Mouse (Mus musculus): ENCODE results near the gene Parp11. TPM values are rescaled to one million over a fixed set of nuclear protein-coding genes. Genes with fewer than 3 reads are reported as not detected.

Parp11 gene
- total and polyA plus RNA-seq, 3 experiments, result 5.3 to 8.2 (median 7.0) TPM

DNA sequence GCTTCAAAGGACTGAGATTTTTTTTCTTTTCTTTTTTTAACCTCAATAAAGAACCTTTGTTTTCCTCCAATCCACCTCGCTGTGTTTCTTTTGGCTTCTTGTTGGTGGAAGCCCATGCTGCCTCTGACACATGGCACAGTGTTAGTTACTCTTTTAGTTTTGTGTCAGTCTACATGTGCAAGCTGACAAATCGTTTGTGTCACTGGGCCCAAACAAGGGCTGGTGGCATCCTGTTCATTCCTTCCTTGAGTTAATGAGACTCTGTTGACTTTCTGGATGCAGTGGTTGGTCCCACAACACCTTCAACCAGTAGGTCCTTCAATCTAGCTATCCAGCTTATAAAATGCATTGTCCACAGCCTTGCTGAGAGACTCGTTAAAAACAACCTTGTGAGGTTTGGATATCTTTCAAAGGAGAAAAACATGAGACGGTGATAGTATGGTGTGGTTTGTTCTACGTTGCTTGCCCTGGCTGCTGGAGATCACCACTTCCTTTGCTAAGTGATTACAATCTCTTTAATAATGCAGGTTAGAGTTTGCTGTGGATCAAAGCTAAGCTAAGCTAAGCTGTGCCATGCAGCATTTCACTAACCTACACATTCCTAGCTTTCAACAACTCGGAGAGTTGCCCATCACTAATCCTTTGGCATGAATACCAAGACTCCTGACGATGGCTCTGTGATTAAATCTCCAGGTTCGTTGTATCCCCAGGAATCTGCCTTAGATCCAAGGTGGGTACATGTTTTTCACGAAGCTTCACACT, 12.6 kb upstream of the Parp11 start:
- WGBS, result 62% methylated on average over 9 of the region's 9 CpGs
- intact Hi-C loops (cut with DNase I), result no loop called here
- Histone ChIP-seq H3K4me3 (no peak overlapping the region), H3K27ac (no peak overlapping the region), H3K79me2 (replicated peaks; ENCODE audit: control insufficient read depth, insufficient read depth, low read length) (no peaks in the 10 kb centered on the region), H3K9ac (ENCODE audit: low read depth, low read length) (no peak overlapping the region), H3K36me3 (ENCODE audit: control insufficient read depth, insufficient read depth, low read length) (no peaks in the 10 kb centered on the region), H3K4me1 (ENCODE audit: control insufficient read depth, insufficient read depth, low read length) (no peaks in the 10 kb centered on the region), H3K27me3 (ENCODE audit: control insufficient read depth, insufficient read depth, low read length) (no peaks in the 10 kb centered on the region)
- no peak for DNase-seq
- TF ChIP-seq POLR2A (IDR thresholded peaks at IDR 0.05; ENCODE audit: insufficient read depth, low read depth, low read length) (no peak), CTCF (IDR thresholded peaks at IDR 0.05) (no peak), EP300 (IDR thresholded peaks at IDR 0.05; ENCODE audit: insufficient read depth, low read depth, low read length) (no peak)

DNA sequence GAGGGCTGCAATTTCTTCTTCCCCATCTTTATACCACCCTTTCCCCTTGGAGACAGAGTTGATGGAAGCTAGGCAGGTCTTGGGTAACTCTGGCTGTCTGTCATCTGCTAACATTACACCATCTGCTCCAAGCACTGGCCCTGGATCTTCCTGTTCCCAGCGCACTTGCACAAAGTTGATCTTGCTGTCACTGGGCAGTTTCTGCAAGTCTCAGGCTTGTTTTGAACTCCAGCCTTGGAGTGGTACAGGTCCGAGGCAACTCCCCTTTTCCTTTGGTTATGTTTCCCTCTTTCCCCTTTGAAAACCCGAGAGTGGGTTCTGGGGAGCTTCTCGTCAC, 12.0 kb upstream of the Parp11 start:
- 72% methylated on average over 4 of the region's 4 CpGs for WGBS
- Histone ChIP-seq H3K4me1 (ENCODE audit: control insufficient read depth, insufficient read depth, low read length) (no peaks in the 10 kb centered on the region), H3K27me3 (ENCODE audit: control insufficient read depth, insufficient read depth, low read length) (no peaks in the 10 kb centered on the region), H3K36me3 (ENCODE audit: control insufficient read depth, insufficient read depth, low read length) (no peaks in the 10 kb centered on the region), H3K9ac (ENCODE audit: low read depth, low read length) (no peak overlapping the region), H3K79me2 (replicated peaks; ENCODE audit: control insufficient read depth, insufficient read depth, low read length) (no peaks in the 10 kb centered on the region), H3K27ac (no peak overlapping the region), H3K4me3 (no peak overlapping the region)
- no peak for TF ChIP-seq CTCF (IDR thresholded peaks at IDR 0.05)
- no peak for TF ChIP-seq POLR2A (IDR thresholded peaks at IDR 0.05; ENCODE audit: insufficient read depth, low read depth, low read length)
- no peak for TF ChIP-seq EP300 (IDR thresholded peaks at IDR 0.05; ENCODE audit: insufficient read depth, low read depth, low read length)
- no peak for DNase-seq
- intact Hi-C loops (cut with DNase I), result no loop called here

DNA sequence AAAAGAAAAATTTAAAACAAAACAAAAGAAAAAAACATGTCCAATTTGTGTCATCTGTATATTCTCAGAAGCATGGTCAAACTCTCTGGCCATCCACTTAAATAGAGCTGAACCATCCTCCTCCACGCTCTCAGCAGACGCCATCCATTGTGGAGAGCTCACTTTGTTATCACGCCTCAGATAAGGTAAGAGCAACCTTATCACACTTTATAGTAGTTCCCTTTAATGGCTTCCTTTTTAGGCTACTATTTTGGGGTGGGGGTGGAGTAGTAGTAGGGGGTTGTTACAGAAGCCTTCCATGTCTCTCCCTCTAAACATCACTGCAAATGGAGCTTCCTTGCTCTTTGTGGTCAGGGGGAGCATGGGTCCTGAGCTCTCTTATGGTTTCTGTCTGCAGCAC, 7.6 kb upstream of the Parp11 start:
- Histone ChIP-seq H3K36me3 (ENCODE audit: control insufficient read depth, insufficient read depth, low read length) (no peaks in the 10 kb centered on the region), H3K79me2 (replicated peaks; ENCODE audit: control insufficient read depth, insufficient read depth, low read length) (no peaks in the 10 kb centered on the region), H3K9ac (ENCODE audit: low read depth, low read length) (no peak overlapping the region), H3K4me3 (no peak overlapping the region), H3K27ac (no peak overlapping the region), H3K4me1 (ENCODE audit: control insufficient read depth, insufficient read depth, low read length) (no peaks in the 10 kb centered on the region), H3K27me3 (ENCODE audit: control insufficient read depth, insufficient read depth, low read length) (no peaks in the 10 kb centered on the region)
- no peak for TF ChIP-seq POLR2A (IDR thresholded peaks at IDR 0.05; ENCODE audit: insufficient read depth, low read depth, low read length)
- TF ChIP-seq CTCF (IDR thresholded peaks at IDR 0.05), result no peak
- no peak for TF ChIP-seq EP300 (IDR thresholded peaks at IDR 0.05; ENCODE audit: insufficient read depth, low read depth, low read length)
- DNase-seq, result no peak
- intact Hi-C loops (cut with DNase I), result no loop called here
- WGBS, result 31% methylated on average over 3 of the region's 3 CpGs

DNA sequence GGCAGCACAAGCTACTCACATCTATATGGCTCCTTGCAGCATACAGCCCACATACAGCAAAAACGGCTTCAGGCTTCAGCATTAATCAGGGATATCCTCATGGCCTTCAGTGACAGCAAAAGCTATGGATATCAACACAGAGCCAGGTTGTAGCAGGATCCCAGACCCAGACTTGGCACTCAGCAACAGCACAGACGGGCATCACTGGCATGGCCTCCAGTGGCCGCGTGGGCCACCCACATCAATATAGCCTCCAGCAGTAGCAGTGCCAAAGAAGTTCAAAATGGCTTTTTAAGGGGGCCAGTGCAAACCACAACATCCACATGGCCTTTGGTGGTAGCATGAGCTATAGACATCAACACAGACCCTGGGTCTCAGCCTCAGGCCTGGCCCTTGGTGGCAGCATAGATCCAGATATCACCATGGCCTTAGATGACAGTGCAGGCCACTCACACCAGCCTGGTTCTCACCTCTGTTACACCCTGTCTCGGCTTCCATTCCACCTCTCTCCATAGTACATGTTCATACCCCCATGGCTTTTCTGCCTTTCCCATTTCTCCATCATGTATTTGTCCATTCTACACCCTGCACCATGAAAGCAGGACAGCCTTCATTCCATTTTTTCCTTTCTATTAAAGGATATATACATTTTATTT, 7.0 kb upstream of the Parp11 start:
- intact Hi-C loops (cut with DNase I), result no loop called here
- Histone ChIP-seq H3K79me2 (replicated peaks; ENCODE audit: control insufficient read depth, insufficient read depth, low read length) (no peaks in the 10 kb centered on the region), H3K9ac (ENCODE audit: low read depth, low read length) (no peak overlapping the region), H3K4me3 (no peak overlapping the region), H3K27me3 (ENCODE audit: control insufficient read depth, insufficient read depth, low read length) (no peaks in the 10 kb centered on the region), H3K27ac (no peak overlapping the region), H3K4me1 (ENCODE audit: control insufficient read depth, insufficient read depth, low read length) (no peaks in the 10 kb centered on the region), H3K36me3 (ENCODE audit: control insufficient read depth, insufficient read depth, low read length) (no peaks in the 10 kb centered on the region)
- 72% methylated on average over 5 of the region's 5 CpGs for WGBS
- TF ChIP-seq POLR2A (IDR thresholded peaks at IDR 0.05; ENCODE audit: insufficient read depth, low read depth, low read length), result no peak
- TF ChIP-seq EP300 (IDR thresholded peaks at IDR 0.05; ENCODE audit: insufficient read depth, low read depth, low read length), result no peak
- TF ChIP-seq CTCF (IDR thresholded peaks at IDR 0.05), result no peak
- DNase-seq, result no peak

DNA sequence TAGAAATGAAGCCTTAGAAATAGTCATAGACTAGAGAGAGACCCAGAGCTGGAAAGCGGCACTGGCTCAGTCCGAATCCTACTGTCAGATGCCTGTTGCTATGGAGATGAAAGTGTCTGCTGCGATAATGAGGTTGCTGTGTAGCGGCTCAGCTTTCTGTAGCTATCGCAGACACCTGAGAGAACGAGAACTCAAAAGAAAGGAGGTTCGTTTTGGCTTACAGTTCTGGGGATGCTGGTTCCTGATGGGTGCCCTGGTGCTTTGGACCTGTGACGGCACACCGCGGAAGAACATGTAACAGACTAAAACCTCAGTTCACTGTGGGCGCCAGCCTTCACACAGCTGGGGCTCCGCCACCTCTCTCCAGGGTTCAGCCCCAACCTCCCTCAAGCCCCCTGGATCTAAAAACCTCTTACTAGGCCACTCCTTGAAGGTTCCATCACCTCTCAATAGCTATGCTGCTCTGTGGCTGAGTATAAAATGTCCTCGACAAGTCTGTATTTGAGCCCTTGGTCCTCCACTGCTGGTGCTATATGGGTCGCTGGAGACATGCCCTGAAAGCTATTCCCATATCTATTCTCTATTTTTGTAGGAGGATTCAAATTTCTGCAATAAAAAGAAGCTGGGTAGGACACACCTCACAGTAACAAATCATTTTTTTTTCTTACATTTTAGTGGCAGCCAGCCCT, 6.1 kb upstream of the Parp11 start:
- no peaks in the 10 kb centered on the region for H3K36me3 ChIP-seq (ENCODE audit: control insufficient read depth, insufficient read depth, low read length)
- no peak overlapping the region for H3K4me3 ChIP-seq
- H3K9ac ChIP-seq (ENCODE audit: low read depth, low read length), result no peak overlapping the region
- intact Hi-C loops (cut with DNase I), result no loop called here
- no peaks in the 10 kb centered on the region for H3K4me1 ChIP-seq (ENCODE audit: control insufficient read depth, insufficient read depth, low read length)
- no peaks in the 10 kb centered on the region for H3K27me3 ChIP-seq (ENCODE audit: control insufficient read depth, insufficient read depth, low read length)
- no peaks in the 10 kb centered on the region for H3K79me2 ChIP-seq (replicated peaks; ENCODE audit: control insufficient read depth, insufficient read depth, low read length)
- no peak for TF ChIP-seq CTCF (IDR thresholded peaks at IDR 0.05)
- TF ChIP-seq POLR2A (IDR thresholded peaks at IDR 0.05; ENCODE audit: insufficient read depth, low read depth, low read length), result no peak
- no peak for TF ChIP-seq EP300 (IDR thresholded peaks at IDR 0.05; ENCODE audit: insufficient read depth, low read depth, low read length)
- WGBS, result 63% methylated on average over 14 of the region's 14 CpGs
- DNase-seq, result no peak
- H3K27ac ChIP-seq, result no peak overlapping the region

DNA sequence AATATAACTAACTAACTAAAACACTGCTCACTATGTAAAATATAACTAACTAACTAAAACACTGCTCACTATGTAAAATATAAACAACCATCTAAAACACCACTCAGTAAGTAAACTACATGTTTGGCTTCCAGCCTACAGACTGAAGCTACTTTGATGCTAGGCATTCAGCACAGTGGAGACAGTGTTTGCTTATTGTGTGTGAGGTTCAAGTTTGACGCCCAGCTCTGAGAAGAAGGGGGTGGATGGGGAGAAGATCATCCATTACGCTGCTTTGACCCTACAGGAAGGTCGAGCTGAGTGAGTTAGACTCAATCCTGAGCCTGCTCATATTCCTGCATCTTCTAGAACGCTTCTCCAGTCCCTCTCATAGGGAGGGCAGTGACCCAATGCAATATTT, 4.1 kb upstream of the Parp11 start:
- no peaks in the 10 kb centered on the region for H3K27me3 ChIP-seq (ENCODE audit: control insufficient read depth, insufficient read depth, low read length)
- H3K4me3 ChIP-seq, result no peak overlapping the region
- TF ChIP-seq EP300 (IDR thresholded peaks at IDR 0.05; ENCODE audit: insufficient read depth, low read depth, low read length), result no peak
- no peak for TF ChIP-seq POLR2A (IDR thresholded peaks at IDR 0.05; ENCODE audit: insufficient read depth, low read depth, low read length)
- TF ChIP-seq CTCF (IDR thresholded peaks at IDR 0.05), result no peak
- H3K4me1 ChIP-seq (ENCODE audit: control insufficient read depth, insufficient read depth, low read length), result no peaks in the 10 kb centered on the region; the same call in 1 of the 2 replicates
- no peak overlapping the region for H3K27ac ChIP-seq
- no peaks in the 10 kb centered on the region for H3K79me2 ChIP-seq (replicated peaks; ENCODE audit: control insufficient read depth, insufficient read depth, low read length)
- intact Hi-C loops (cut with DNase I), result no loop called here
- no peaks in the 10 kb centered on the region for H3K36me3 ChIP-seq (ENCODE audit: control insufficient read depth, insufficient read depth, low read length)
- 64% methylated on average over 4 of the region's 4 CpGs for WGBS
- H3K9ac ChIP-seq (ENCODE audit: low read depth, low read length), result no peak overlapping the region
- DNase-seq, result no peak
